Mouse (Mus musculus): Measurements from ENCODE around the gene Slit1. TPM values are rescaled to one million over a fixed set of nuclear protein-coding genes. Genes with fewer than 3 reads are reported as not detected.

The Slit1 gene
- polyA plus RNA-seq, 1 experiment from 2014 or later = 0.07 TPM

GRCm38 (mm10) chr19:41634099-41634498, 109.4 kb downstream of the Slit1 start:
- ATAC-seq = no peak
- Histone ChIP-seq H3K9me3 (replicated peaks) (no peaks in the 10 kb centered on the region), H3K27me3 (replicated peaks) (peaks cover 11% of the 10 kb centered on the region; the same call in 1 of the 2 replicates), H3K4me2 (no peak overlapping the region), H3K36me3 (no peaks in the 10 kb centered on the region), H3K4me3 (no peak overlapping the region), H3K4me1 (no peaks in the 10 kb centered on the region), H3K9ac (no peak overlapping the region), H3K27ac (no peak overlapping the region)
- WGBS (ENCODE audit: insufficient replicate concordance) = 51% methylated on average over 10 of the region's 10 CpGs

DNA sequence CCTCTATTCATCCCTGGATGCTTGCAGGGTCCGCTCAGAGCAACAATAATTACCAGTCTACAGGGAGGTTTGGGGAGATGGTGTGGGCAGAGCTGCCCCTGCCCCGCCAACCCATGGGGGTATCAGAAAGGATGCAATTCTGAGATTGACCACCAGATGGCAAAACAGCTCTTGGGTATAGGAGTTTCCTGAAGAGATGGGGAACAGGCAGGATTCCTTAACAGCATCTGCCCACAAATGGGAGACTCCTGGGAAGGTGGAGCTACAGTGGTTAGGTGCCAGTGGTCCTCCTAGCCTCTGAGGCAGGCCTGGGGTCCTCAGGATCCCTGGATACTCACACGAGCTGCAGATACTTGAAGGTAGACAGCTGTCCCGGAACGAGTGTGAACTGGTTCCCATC, 113.9 kb downstream of the Slit1 start:
- no peak overlapping the region for H3K9ac ChIP-seq
- H3K27me3 ChIP-seq (replicated peaks) = no peaks in the 10 kb centered on the region; the same call in 1 of the 2 replicates
- no peaks in the 10 kb centered on the region for H3K9me3 ChIP-seq (replicated peaks)
- H3K36me3 ChIP-seq = no peaks in the 10 kb centered on the region
- no peak overlapping the region for H3K4me3 ChIP-seq
- ATAC-seq = no peak
- H3K4me2 ChIP-seq = no peak overlapping the region
- no peak overlapping the region for H3K27ac ChIP-seq
- H3K4me1 ChIP-seq = no peaks in the 10 kb centered on the region
- WGBS (ENCODE audit: insufficient replicate concordance) = 38% methylated on average over 5 of the region's 5 CpGs

DNA sequence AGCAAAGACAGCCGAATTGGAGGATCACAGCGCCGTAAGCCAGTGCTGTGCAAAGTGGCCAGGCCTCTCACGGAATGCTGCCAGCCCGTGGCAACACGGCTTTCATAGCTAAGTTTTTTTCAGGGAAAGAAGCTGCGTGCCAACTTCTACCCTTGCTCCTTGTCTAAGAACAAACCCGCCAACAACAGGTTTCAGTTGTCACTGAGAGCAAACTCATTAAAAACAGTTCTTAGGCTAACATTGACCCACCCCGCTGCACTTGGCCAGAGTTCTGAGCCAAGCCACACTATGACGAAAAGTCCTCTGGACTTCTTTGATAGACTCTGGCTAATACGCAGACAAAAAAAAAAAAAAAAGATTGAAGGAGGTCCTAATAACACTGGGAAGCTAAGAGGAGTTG, 114.5 kb downstream of the Slit1 start:
- WGBS (ENCODE audit: insufficient replicate concordance) = 76% methylated on average over 11 of the region's 11 CpGs
- no peaks in the 10 kb centered on the region for H3K27me3 ChIP-seq (replicated peaks)
- H3K4me3 ChIP-seq = no peak overlapping the region
- H3K4me2 ChIP-seq = no peak overlapping the region
- H3K36me3 ChIP-seq = no peaks in the 10 kb centered on the region
- no peak for ATAC-seq
- H3K9me3 ChIP-seq (replicated peaks) = no peaks in the 10 kb centered on the region
- H3K4me1 ChIP-seq = no peaks in the 10 kb centered on the region
- no peak overlapping the region for H3K9ac ChIP-seq
- no peak overlapping the region for H3K27ac ChIP-seq

GRCm38 (mm10) chr19:41620366-41621092, 122.9 kb downstream of the Slit1 start:
- H3K4me3 ChIP-seq = no peak overlapping the region
- no peaks in the 10 kb centered on the region for H3K9me3 ChIP-seq (replicated peaks)
- H3K27me3 ChIP-seq (replicated peaks) = peaks cover 9% of the 10 kb centered on the region; the same call in 1 of the 2 replicates
- H3K4me1 ChIP-seq = no peaks in the 10 kb centered on the region
- no peak for ATAC-seq
- no peaks in the 10 kb centered on the region for H3K36me3 ChIP-seq
- 77% methylated on average over 14 of the region's 14 CpGs for WGBS (ENCODE audit: insufficient replicate concordance)
- no peak overlapping the region for H3K4me2 ChIP-seq
- no peak overlapping the region for H3K27ac ChIP-seq
- no peak overlapping the region for H3K9ac ChIP-seq

- Histone ChIP-seq H3K4me2 (no peak overlapping the region), H3K9me3 (replicated peaks) (no peaks in the 10 kb centered on the region), H3K27me3 (replicated peaks) (peaks cover 21% of the 10 kb centered on the region), H3K4me3 (no peak overlapping the region), H3K36me3 (no peaks in the 10 kb centered on the region), H3K27ac (no peak overlapping the region), H3K9ac (no peak overlapping the region), H3K4me1 (no peaks in the 10 kb centered on the region)
- WGBS (ENCODE audit: insufficient replicate concordance) = 68% methylated on average over 19 of the region's 19 CpGs
- no peak for ATAC-seq
Observed at GRCm38 (mm10) chr19:41618771-41619385, 124.6 kb downstream of the Slit1 start.

DNA sequence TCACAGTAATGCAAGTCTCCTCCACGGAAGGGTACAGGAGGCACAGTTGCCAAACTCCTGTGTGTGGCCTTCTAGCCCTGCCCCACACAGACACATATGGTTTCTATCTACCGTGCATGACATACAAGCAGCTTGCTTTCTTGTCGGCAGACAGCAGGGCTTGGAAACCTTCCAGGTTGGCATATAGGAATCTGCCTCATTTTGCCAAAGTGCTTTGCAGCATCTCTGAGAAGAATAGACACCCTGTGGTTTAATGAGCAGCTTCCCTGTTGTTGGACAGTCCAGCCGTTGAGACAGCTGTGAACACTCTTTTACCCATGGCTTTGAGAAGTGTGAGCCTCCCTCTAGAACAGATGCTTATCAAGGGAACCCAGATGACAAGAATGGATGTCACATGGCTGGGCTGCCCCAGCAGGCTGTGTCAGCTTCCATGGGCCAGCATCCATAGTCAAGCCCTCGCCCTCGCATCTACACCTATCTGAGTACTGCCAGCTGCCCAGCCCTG, 125.3 kb downstream of the Slit1 start:
- H3K27me3 ChIP-seq (replicated peaks) = peaks cover 21% of the 10 kb centered on the region
- no peak overlapping the region for H3K4me3 ChIP-seq
- no peaks in the 10 kb centered on the region for H3K9me3 ChIP-seq (replicated peaks)
- H3K36me3 ChIP-seq = no peaks in the 10 kb centered on the region
- 52% methylated on average over 6 of the region's 6 CpGs for WGBS (ENCODE audit: insufficient replicate concordance)
- ATAC-seq = no peak
- no peak overlapping the region for H3K27ac ChIP-seq
- no peaks in the 10 kb centered on the region for H3K4me1 ChIP-seq
- H3K9ac ChIP-seq = no peak overlapping the region
- H3K4me2 ChIP-seq = no peak overlapping the region

DNA sequence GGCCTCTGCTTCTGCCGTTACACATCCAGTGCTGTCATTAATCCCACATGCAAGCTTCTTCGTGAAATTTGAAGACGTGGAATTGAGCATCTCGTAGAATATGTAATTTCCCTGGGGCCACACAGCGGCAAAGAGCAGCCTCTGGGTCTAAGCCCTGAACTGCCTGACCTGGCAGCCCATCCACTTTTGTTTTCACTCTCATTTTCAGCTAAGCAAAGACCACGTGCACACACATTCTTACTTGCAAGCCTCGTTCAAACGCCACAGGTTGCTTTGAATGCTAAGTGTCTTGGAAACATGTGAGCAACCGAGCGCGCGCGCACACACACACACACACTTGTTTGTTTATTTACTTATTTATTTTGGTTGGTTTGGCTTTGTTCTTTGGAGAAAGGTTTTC, 126.4 kb downstream of the Slit1 start:
- Histone ChIP-seq H3K36me3 (no peaks in the 10 kb centered on the region), H3K9me3 (replicated peaks) (no peaks in the 10 kb centered on the region), H3K27ac (no peak overlapping the region), H3K4me3 (no peak overlapping the region), H3K4me2 (no peak overlapping the region), H3K9ac (no peak overlapping the region), H3K4me1 (no peaks in the 10 kb centered on the region), H3K27me3 (replicated peaks) (peaks cover 21% of the 10 kb centered on the region)
- 74% methylated on average over 13 of the region's 13 CpGs for WGBS (ENCODE audit: insufficient replicate concordance)
- no peak for ATAC-seq

DNA sequence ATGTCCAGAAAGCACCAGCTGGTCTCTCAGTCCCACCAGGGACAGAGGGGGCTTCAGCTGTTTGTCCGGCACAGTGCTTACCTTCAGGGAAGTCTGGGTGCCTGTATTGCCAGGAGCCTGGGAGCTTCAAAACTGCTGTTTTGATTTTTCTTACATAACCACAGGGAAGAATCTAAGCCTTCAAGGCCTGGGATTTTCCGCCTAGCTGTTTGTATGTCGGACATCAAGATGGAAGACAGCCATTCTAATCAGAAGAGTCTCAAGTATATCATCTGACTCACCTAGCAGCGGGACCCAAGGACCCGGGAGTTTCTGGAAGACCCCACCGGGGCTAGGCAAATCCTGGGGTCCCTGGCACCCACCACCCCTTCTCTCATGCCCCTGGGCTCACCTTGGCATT, 127.2 kb downstream of the Slit1 start:
- Histone ChIP-seq H3K27me3 (replicated peaks) (peaks cover 21% of the 10 kb centered on the region), H3K27ac (no peak overlapping the region), H3K36me3 (no peaks in the 10 kb centered on the region), H3K4me1 (no peaks in the 10 kb centered on the region), H3K9ac (no peak overlapping the region), H3K9me3 (replicated peaks) (no peaks in the 10 kb centered on the region), H3K4me3 (no peak overlapping the region), H3K4me2 (no peak overlapping the region)
- WGBS (ENCODE audit: insufficient replicate concordance) = 71% methylated on average over 6 of the region's 6 CpGs
- ATAC-seq = no peak

GRCm38 (mm10) chr19:41615606-41616224, 127.8 kb downstream of the Slit1 start:
- no peak overlapping the region for H3K27ac ChIP-seq
- no peaks in the 10 kb centered on the region for H3K9me3 ChIP-seq (replicated peaks)
- 59% methylated on average over 11 of the region's 11 CpGs for WGBS (ENCODE audit: insufficient replicate concordance)
- no peak overlapping the region for H3K4me3 ChIP-seq
- H3K4me2 ChIP-seq = no peak overlapping the region
- peaks cover 21% of the 10 kb centered on the region for H3K27me3 ChIP-seq (replicated peaks)
- no peaks in the 10 kb centered on the region for H3K4me1 ChIP-seq
- H3K9ac ChIP-seq = no peak overlapping the region
- no peak for ATAC-seq
- H3K36me3 ChIP-seq = no peaks in the 10 kb centered on the region

GRCm38 (mm10) chr19:41613325-41614087, 130.0 kb downstream of the Slit1 start:
- Histone ChIP-seq H3K36me3 (no peaks in the 10 kb centered on the region), H3K4me3 (no peak overlapping the region), H3K27me3 (replicated peaks) (peaks cover 21% of the 10 kb centered on the region), H3K27ac (no peak overlapping the region), H3K9ac (no peak overlapping the region), H3K4me2 (no peak overlapping the region), H3K9me3 (replicated peaks) (0 out of 2 replicates have a peak, but pooled peaks cover 3% of the 10 kb centered on the region), H3K4me1 (no peaks in the 10 kb centered on the region)
- no peak for ATAC-seq
- WGBS (ENCODE audit: insufficient replicate concordance) = 61% methylated on average over 16 of the region's 16 CpGs

DNA sequence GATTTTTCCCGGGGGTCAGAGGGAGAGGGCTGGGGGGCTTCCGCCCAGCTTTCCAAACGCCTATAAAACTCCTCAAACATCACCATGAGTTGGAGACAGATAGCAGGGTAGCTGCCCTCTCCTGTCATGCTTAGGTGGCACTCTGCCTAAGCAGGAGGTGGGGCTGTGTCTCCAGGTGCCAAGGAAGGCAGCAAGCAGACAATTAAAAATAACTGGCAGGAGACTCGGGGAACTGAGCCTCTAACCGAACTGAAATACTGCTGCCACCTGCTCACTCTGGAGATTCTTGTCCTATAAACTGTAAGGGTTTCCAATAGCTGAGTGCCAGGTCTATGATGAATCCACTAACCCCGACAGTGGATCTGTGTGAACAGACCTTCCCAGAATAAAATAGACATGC, 131.8 kb downstream of the Slit1 start:
- Histone ChIP-seq H3K9me3 (replicated peaks) (0 out of 2 replicates have a peak, but pooled peaks cover 3% of the 10 kb centered on the region), H3K4me3 (no peak overlapping the region), H3K27ac (no peak overlapping the region), H3K27me3 (replicated peaks) (peaks cover 21% of the 10 kb centered on the region), H3K4me2 (no peak overlapping the region), H3K9ac (no peak overlapping the region), H3K36me3 (no peaks in the 10 kb centered on the region), H3K4me1 (no peaks in the 10 kb centered on the region)
- no peak for ATAC-seq
- 48% methylated on average over 6 of the region's 6 CpGs for WGBS (ENCODE audit: insufficient replicate concordance)

Data from liver, embryonic 12.5 days (tissue).